Mouse (Mus musculus): ENCODE data around the gene Lct. TPM values are rescaled to one million over a fixed set of nuclear protein-coding genes. Genes with fewer than 3 reads are reported as not detected.

Lct gene
- polyA plus RNA-seq, 1 experiment from 2014 or later = 0.03 TPM

DNA sequence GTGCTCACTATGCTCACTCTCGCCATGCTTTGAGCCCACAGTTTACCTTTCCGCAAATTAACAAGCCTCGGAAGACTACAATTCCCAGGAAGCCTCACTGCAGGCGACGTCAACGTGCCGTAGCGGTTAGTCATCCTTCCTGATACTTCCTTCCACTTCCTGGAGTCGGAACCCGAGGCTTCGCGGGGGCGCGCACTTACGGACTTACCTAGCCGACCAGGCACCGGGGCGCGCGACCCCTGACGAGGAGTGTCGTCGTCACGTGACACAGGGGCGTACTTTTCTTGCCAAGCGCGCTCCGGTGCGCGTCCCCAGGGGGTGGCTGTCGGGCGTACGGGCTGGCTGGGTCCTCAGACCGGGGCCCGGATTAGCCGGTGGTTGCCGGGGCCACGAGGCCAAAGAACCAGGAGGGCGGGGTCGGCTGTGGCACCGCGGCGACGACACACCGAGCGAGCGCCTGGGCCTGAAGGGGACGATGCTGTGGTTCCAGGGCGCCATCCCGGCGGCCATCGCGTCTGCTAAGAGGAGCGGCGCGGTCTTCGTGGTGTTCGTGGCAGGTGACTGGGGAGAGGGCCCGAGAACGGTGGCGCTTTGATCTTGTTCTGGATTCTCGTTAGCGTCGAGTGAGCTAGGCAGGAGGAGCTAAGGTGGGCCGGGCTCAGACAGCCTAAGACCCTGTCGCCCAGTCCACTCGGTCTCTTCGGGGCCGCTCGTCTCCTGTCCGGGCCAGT lies 84.0 kb downstream of the Lct start:
- Histone ChIP-seq H3K4me2 (peak overlapping the region; percentile 85), H3K4me3 (peak overlapping the region; percentile 85), H3K27me3 (replicated peaks) (no peaks in the 10 kb centered on the region), H3K9me3 (no peaks in the 10 kb centered on the region), H3K36me3 (peaks cover 14% of the 10 kb centered on the region), H3K4me1 (peaks cover 19% of the 10 kb centered on the region), H3K27ac (replicated peaks) (peak overlapping the region; percentile 96), H3K9ac (peak overlapping the region; percentile 93)
- under 1% methylated on average over 71 of the region's 71 CpGs for WGBS
- ATAC-seq (ENCODE audit: extremely low read depth, insufficient number of reproducible peaks, low FRiP score, low TSS enrichment) = peak; percentile 92

DNA sequence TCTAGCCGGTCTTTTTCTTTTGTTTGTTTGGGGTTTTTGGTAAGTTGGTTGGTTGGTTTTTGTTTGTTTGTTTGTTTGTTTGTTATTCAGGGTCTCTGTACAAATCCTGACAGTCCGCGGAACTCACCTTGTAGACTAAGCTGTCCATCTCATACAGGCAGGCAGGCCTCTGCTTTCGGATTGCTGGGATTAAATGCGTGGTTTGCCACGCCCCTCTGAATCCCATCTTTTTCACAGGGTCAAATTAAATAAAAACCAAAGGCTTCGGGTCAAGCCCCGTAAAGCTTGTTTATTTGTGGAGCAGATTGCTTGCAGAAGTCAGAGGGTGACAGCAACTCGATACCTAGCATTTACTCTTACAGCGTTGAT lies 84.5 kb downstream of the Lct start, which contains the start of gene Ubxn4:
Gene Ubxn4, plus strand, starts transcription at position 338 of the 369 bp plus-strand sequence.
- Histone ChIP-seq H3K4me2 (peak within 1 kb of the TSS; percentile 85), H3K27me3 (replicated peaks) (no peaks in the 10 kb centered on the region), H3K9me3 (no peaks in the 10 kb centered on the region), H3K4me3 (peak within 1 kb of the TSS; percentile 85), H3K4me1 (peaks cover 19% of the 10 kb centered on the region), H3K36me3 (peaks cover 18% of the 10 kb centered on the region), H3K9ac (peak within 1 kb of the TSS; percentile 93), H3K27ac (replicated peaks) (peak within 1 kb of the TSS; percentile 96)
- 10% methylated on average over 10 of the region's 10 CpGs for WGBS
- no peak for ATAC-seq (ENCODE audit: extremely low read depth, insufficient number of reproducible peaks, low FRiP score, low TSS enrichment)

DNA sequence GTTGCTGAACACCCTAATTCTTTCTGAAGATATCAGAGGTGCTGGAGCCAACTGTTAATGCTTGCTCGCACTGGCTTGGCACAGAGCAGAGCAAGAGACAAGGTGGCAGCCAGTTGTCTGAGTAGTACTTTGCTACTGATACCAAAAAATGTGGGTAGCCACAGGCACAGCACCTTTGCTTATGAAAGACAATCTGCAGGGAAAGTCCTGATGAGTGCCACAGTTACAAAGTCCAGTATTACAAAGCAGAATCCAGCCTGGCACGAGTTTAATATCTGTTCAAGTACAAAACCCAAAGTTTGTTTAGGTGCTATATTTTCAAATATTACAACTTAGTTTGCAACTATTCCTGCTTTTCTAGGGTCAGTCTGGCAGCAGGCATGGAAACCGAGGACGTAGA lies 92.9 kb downstream of the Lct start:
- 95% methylated on average over 4 of the region's 4 CpGs for WGBS
- Histone ChIP-seq H3K4me1 (no peaks in the 10 kb centered on the region), H3K27me3 (replicated peaks) (no peaks in the 10 kb centered on the region), H3K9ac (no peak overlapping the region), H3K9me3 (no peaks in the 10 kb centered on the region), H3K27ac (replicated peaks) (no peak overlapping the region), H3K36me3 (peaks cover 84% of the 10 kb centered on the region), H3K4me3 (no peak overlapping the region), H3K4me2 (no peak overlapping the region)
- ATAC-seq (ENCODE audit: extremely low read depth, insufficient number of reproducible peaks, low FRiP score, low TSS enrichment) = no peak

Other genes with a start within 250 kb of the Lct start
- 5.7 and 5.8 TPM in 2 replicates for gene Zranb3, start 225.3 kb downstream of the Lct start, polyA plus RNA-seq (2015; fragmentation: Nextera tagmentation; extraction: Ambion mirVana)
- gene R3hdm1, start 225.0 kb downstream of the Lct start, polyA plus RNA-seq (2015; fragmentation: Nextera tagmentation; extraction: Ambion mirVana) = 48.5 and 49.0 TPM in 2 replicates
- gene Ubxn4, start 84.4 kb downstream of the Lct start, polyA plus RNA-seq (2015; fragmentation: Nextera tagmentation; extraction: Ambion mirVana) = 49.2 and 63.6 TPM in 2 replicates
- 146 and 153 TPM in 2 replicates for gene Mcm6, start 31.3 kb upstream of the Lct start, polyA plus RNA-seq (2015; fragmentation: Nextera tagmentation; extraction: Ambion mirVana)
- gene Dars, start 89.0 kb upstream of the Lct start, polyA plus RNA-seq (2015; fragmentation: Nextera tagmentation; extraction: Ambion mirVana) = 98.5 and 99.1 TPM in 2 replicates

All from heart, embryonic 13.5 days (tissue).